Mouse (Mus musculus) thymus, postnatal 25 days (tissue): ENCODE measurements around the gene Lat2.

Experiments used
- DNase-seq: peaks from one replicate; pipeline ENCODE4 v3.0.0; 2022

Lat2 gene

DNA sequence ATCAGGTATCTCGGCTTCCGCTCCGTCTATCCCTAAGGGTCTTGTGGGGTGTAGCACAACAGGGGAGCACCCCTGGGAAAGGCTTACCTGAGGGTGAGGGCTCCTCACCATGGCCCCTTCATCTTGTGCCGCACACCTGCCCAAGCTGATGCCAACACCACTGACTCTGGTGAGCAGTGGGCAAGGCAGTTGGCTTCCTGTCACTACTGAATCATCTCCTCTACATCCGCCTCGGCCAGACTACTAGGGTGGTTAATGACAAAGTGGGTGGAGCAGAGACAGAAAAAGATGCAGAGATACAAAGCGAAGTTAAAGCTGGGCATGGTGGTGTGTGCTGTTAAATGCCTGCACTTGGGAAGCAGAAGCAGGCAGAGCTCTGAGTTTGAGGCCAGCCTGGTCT is at the start of gene Lat2:
Gene Lat2, minus strand, starts transcription at position 224 of the 400 bp plus-strand sequence.
- no peak for DNase-seq

DNA sequence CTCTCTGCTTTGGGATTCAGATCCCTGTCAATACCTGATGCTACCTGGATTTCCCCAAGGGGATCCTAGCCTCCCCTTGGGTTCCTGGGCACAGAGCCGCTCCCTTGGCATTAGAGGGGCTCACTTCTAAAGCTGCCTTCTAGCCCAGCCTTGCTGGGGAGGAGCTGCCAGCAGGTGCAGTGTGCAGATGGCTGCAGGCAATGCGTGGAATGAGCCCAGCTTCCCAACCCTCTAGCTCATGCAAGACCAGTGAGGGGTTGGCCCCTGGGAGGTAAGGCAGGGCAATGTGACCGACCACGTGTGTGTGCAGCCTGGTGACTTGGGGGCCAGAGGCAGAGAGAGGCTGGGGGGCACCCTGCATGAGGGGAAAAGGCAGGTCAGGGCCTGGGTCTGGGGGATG is 41.9 kb upstream of the Lat2 start:
- DNase-seq = no peak

DNA sequence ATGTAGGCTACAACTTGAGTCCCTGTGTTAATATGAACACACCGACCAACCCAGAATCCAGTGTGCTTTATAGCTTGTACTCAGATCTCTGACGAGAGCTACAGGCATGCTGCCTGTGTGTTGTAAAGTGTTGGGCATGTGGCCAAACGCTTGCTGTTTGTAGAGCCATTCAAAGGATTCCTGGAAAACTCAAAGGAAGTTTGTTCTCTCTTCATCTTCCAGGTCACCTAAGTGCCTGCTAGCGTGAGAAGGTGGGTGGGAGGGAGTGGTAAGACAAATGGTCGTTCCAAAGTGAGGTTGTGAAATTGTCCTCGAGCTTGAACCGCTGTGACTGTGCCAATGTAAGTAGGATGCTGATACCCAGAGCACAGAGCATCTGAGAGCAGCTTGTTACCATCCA is 37.2 kb upstream of the Lat2 start:
- DNase-seq = no peak

DNA sequence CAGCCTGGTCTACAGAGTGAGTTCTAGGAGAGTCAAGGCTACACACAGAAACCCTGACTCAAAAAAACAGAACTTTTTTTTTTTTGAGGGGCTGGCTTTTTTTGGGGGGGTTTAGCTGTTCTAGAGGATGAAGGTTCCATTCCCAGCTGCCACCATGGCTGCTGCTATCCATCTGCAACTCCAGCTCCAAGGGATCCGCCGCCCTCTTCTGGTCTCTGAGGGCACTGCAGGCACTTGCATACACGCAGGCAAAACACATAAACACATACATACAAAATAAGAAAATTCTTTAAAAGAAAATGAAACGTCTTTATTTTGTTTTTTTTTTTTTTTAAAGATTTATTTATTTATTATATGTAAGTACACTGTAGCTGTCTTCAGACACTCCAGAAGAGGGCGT is 36.1 kb upstream of the Lat2 start:
- peak; percentile 72 for DNase-seq

DNA sequence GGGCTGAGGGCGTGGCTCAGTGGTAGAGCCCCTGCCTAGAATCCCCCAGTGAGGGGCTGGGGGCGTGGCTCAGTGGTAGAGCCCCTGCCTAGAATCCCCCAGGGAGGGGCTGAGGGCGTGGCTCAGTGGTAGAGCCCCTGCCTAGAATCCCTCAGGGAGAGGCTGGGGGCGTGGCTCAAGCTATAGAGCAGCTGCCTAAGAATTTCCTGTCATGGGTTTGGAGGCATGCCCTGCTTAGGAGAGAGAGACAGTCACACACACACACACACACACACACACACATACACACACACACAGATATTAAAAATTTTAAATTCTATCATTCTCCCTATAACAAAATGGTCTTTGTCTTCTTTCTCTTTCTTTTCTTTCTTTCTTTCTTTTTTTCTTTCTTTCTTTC is 34.2 kb upstream of the Lat2 start:
- DNase-seq = peak; percentile 18

DNA sequence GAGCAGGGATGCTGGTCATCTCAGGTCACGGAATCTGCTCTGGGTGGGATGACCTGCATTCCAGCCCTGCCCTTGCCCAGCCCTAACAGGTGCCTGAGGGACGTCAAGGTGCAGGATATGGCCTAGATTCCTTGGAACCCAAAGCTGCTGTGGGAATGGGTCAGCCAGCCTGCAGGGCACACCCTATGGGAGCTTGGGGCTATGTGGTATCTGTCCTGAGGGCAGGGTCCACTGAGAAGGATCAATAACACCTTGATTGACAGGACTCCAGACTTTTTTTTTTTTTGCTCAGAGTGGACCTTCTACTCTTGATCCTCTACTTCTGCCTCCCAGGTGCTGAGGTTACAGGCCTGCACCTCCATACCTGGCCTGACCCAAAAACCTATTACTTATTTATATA is 32.6 kb upstream of the Lat2 start:
- no peak for DNase-seq

DNA sequence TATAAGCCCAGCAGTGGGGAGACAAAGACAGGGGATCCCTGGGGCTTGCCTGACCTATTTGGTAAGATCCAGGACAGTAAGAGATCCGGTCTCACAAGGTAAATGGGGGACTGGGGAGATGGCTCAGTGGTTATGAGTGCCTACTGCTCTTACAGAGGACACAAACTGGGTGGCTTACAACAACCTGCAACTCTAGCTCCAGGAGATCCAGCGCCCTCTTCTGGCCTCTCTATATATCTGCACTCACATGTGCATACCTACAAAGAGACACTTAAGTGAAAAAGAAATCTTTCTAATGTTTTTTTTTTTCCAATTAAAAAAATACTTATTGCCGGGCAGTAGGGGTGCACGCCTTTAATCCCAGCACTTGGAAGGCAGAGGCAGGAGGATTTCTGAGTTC is 31.6 kb upstream of the Lat2 start:
- DNase-seq = no peak

DNA sequence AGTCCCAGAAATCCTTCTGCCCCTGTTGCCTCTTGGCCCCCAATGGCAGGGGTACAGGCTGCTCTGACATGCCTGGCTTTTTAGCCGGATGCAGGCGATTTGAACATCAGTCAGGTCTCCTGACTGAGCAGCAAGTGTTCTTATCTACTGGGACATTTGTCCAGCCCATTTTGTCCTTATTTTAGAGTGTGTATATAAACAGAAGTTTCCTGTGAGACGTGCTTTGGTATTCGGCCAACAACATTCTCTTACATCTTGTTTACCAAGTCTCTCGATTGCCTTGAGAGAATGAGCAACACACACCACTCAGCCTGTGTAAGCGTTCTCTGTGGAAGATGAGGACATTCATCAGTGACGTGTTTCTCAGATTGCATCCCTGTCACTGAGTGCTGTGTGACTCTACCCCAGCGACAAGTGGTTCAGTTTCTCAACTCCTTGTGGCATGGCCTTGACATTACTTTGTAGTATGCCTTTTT is 29.9 kb upstream of the Lat2 start:
- DNase-seq = no peak

DNA sequence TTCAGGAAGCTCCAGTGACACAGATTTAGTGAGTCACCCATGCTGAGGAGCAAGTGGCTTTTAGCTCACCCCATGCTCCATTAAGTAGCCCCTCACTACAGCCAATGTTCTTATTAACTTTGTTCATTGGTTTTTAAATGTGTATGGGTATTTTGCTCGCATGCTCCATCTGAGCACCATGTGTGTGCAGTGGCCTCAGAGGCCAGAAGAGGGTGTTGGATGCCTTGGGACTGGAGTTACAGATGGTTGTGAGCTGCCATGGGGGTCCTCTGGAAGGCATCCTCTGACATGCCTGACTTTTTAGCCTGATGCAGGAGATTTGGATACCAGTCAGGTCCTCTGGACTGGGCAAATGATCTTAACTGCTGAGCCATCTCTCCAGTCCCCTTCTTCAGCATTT is 29.3 kb upstream of the Lat2 start:
- no peak for DNase-seq

DNA sequence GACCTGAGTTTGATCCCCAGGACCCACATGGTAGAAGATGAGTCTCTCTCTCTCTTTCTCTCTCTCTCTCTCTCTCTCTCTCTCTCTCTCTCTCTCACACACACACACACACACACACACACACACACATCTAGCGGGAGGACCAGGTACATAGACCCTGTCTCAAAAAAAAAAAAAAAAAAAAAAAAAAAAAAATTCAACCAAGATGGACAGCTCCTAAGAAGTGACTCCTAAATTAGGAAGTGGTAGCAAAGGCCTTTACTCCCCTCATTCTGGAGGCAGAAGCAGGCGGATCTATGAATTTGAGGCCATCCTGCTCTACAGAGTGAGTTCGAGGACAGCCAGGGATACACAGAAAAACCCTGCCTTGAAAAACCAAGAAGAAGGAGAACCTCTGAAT is 25.5 kb upstream of the Lat2 start:
- no peak for DNase-seq

DNA sequence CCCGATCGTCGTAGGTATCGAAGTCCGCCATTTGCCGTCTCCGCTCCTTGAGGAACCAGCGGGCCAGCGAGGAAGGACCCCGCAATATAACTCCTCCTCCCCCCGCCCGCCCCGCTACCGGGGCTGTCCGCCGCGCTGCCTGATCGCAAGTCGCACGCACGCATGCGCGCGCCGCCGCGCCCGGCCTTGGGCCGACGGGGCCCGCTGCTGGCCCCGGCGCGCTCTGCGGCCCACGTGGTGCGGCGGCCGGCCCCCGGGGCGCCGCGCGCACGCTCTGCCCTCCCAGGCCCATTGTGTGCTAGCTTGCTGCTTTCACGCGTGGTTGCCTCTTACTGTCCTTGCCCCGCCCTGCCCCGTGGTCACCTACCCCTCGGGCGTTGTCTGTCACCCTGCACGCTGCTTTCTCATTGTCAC is 24.5 kb upstream of the Lat2 start, which contains the start of gene Eif4h:
Gene Eif4h, minus strand, starts transcription at position 222 of the 414 bp plus-strand sequence.
- DNase-seq = peak; percentile 98

DNA sequence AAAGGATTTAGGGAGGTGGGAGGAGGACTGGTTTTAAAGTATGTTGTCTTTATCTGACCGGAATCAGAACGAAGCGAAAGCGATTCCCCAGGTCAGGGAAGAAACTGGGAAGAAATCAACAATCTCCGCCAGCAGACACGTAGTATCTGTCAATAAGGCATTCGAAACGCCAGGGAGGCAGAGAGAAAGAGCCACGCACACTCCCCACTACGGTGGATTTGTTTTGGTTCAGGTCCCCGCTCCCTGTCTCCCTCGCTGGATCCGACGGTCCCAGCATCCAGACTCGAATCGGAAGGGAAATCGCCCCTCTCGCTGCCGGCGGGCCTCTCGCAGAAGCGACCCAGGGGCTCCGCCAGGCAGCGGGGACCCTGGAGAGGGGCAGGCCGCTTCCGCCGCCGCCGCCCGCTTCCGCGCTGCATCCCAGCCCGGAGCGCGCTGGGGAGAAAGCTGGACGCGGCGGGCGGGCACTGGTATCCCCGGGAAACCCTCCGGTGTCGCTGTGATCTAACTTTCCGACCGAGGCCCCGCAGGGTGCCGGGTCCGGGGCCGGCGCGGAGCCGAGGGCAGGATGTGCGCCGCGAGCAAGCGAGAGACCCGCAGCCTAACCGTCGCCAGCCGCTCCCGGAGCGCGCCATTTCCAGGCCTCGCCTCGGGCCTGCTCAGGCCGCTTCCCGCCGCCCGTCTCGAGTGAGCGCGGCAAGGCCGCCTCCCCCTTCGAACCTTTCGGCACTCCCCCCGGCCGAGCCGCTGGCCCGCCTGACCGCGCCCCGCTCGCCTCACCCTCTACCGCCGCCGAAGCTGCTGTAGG is 23.8 kb upstream of the Lat2 start:
- DNase-seq = no peak

DNA sequence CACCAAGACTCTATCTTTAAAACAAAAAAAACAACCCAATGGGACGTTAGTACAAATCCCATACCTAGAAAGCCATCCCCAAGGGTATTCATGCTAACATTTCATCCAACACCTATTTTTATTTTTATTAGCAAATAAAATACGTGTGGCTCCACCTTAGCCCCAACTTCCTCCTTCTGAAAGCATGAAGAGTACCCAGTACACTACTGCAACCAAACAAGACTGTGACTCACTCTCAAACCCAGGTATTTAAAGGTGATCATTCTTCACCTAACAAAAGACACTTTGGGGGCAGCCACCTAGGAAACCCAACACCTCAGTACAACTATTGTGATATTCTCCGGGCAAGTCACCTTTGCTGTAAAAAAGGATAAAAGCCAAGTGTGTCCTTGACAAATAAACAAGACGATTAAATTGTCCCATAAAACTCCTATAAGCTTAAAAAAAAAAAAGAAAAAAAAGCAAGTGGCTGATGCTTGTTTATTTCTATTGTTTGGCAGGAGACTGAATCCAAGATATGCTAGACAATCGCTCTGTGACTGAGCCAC is 23.1 kb upstream of the Lat2 start:
- no peak for DNase-seq

DNA sequence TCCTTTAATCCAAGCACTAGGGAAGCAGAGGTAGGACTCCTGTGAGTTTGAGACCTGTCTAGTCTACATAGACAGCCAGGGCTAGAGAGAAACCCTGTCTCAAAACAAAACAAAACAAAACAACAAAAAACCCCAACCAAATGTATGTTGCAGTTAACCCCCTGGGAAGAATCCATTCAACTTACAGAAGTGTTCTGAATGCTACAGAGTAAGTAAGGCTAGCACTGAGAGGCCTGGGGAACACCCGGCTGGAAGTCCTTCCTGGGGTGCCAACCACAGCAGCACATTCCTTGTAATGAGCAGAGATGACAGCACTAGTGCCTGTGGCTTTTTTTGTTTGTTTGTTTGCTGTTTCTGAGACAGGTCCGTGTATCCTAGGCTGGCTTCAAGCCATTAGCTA is 18.0 kb upstream of the Lat2 start:
- DNase-seq = no peak

DNA sequence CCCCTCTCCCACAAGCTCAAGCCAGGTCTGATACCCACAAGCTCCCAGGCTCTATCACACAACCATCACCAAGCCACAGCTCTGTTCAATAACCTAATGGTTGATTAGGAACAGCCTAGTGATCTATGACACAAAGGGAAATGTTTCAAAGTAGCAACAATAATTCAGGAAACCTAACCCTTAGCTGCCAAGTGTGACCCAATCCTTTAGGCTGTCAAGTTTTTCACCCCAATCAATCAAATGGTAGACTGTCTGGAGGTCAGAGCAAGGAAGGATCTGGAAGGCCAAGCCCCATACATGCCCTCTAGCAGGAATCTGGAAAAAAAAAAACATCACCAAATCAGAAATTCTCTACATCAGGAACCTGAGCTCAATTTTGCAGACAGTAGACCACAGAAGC is 16.0 kb upstream of the Lat2 start:
- DNase-seq = no peak

DNA sequence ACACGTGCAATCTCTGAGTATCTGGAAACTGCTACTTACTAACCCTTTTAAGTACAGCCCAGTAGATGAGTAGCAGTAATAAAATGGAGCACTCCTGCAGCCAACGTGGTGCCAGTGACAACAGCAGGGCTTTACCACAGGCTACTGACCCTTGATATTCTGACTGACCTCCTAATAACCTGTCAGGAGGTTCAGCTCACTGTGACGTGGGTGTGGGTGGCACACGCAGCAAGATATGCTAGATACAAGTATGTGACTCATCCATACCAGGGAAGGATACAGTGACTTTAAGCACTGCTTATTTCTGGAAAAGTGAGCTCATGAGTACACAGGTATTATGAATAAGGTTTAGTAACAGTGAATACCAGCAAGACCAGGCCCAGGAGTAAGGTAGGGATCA is 14.7 kb upstream of the Lat2 start:
- no peak for DNase-seq

DNA sequence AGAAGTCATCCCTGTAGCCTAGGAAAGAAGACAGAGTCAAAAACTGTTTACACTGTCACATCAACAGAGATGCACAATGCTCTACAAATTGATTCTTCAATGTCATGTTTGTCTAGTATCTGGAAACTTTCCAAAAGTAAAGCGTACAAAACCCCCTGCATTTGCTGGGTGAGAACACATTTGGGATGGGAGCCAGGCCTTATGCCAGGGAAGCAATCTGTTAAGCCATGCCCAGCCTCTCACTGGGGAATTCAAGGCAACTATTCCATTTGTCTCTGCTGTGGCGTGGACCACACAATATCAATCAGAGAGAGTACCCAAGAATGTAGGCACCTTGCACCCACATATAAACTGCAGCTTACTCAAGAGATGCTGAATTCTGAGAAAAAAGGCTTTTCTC is 7.2 kb upstream of the Lat2 start:
- no peak for DNase-seq

DNA sequence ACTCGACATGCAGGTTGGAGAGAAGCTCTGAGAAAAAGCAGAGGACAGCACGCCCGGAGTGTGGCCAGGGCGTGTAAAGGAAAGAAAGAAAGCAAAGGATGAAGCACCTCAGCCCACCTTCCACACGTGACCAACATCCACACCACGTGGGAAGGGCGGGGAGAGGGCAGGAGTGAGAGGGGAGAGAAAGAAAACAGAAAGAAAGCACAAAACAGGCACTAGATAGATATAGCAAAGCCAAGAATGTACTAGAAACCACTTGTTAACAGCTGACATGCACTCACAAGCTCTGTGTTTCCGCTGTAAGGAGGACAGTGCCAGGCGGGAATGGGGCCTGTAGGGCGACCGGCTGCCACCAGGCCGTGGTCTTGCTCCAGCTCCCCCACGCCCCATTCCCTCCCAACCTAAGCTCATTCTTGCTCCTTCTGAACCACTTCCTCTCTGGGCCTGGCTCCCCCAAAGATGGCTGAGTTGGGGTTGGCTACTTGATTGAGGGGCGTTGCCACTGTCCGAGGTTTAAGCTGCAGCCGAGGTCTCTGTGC is 6.3 kb upstream of the Lat2 start:
- DNase-seq = no peak

DNA sequence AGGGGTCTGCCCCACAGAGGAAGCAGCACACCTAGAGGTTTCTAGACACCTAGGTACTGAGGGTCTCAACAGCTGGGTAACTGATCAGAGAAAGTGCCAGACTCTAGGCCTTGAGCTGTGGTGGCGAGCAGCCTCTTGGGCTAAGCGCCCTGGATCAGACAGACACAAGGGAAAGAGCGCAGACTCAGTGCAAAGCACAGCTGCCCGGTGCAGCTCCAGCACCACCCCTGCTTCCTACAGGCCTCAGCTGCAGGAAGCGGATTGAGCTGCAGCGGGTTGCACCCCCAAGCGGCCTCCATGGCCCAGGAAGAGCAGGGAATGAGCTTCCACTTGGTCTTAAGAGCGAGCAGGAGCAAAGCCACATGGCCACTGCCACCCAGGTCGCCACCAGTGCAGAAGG is 5.6 kb upstream of the Lat2 start:
- no peak for DNase-seq

DNA sequence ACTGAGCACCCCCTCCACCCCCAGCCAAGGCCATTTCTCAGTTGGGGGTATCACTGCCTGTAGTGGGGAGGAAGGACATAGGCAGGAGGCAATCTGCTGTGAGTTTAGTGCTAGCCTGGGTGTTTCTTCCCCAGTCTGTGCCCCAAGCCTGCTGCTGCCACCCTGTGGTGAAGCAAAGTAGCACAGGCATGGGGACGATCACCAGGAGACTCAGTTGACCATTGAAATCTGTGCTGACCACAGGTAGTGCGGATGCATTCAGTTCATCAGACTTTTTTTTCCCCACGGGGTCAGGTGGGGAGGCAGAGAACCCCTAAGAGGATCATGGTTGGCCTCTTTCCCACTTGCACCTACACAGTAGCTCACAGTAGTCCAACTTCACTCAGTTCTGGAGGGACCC is 2.2 kb upstream of the Lat2 start:
- DNase-seq = peak; percentile 70

DNA sequence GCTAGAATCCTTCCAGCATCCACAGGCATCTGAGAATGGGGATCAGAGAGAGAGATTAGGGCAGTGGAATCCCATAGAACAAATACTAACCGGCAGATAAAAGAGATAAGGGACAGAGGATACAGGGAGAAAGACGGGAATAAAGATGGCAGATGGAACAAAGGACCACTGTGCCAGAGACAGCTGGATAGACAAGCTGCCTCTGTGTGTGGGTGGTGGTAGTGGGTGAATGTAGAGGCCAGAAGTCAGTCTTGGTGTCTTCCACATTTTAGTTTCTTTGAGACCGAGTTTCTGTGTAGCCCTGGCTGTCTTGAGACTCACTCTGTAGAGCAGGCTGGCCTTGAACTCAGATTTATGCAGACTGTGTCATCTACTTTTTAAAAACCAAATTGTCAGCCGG is 955 bp upstream of the Lat2 start:
- no peak for DNase-seq

DNA sequence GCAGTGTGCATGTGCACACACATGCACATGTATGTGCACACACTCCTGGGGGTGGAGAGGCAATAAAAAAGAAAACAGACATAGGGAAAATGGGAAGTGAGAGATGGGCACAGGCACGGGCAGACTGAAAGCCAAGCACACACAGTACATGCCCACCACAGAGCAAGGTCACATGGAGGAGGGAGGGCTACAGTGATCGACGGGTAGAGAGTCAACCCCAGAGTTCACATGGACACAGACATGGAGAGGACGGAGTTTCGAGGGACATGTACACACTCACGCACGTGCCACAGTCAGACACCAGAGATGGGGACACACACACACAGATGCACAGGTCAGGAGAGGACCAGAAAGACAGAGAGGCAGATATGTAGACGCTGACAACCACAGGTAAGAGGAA is 555 bp upstream of the Lat2 start:
- DNase-seq = no peak

DNA sequence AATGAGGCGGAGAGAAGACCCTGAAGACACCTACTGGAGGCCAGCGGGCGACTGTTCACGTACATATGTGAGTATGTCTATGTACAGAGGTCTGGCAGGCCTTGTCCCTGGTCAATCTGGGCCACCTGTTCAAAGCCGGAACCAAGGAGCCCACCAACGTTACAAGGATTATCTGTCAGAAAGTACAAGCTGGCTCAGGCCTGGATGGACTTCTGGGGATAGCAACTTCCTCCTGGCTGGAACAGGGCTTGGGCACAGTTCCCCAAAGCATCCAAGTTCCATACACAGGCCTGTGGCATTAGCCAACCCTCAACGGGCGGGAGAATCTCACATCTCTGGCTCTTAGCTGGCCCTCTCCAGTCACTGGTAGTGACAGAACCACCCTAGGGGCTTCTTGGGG is 529 bp downstream of the Lat2 start:
- DNase-seq = no peak

DNA sequence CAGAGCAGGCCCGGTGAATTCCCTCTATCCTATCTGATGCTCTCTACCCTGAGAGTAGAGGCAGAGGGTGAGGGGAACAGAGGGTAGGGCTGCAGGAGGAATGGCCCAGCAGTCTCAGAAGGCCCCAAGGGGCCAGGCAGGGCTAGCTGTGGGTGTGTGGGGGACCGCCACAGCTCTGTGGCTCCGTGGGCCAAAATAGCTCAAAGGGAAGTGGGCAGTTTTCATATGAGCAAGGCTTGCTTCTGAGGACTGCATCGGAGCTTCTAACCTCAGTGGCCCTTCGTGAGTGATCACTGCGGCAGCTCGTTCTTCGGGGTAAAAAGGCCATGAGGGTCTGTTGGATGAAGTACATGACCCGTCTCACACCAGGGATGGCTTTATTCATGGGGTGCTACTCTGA is 1.1 kb downstream of the Lat2 start:
- no peak for DNase-seq
